In the genomic region with DNA sequence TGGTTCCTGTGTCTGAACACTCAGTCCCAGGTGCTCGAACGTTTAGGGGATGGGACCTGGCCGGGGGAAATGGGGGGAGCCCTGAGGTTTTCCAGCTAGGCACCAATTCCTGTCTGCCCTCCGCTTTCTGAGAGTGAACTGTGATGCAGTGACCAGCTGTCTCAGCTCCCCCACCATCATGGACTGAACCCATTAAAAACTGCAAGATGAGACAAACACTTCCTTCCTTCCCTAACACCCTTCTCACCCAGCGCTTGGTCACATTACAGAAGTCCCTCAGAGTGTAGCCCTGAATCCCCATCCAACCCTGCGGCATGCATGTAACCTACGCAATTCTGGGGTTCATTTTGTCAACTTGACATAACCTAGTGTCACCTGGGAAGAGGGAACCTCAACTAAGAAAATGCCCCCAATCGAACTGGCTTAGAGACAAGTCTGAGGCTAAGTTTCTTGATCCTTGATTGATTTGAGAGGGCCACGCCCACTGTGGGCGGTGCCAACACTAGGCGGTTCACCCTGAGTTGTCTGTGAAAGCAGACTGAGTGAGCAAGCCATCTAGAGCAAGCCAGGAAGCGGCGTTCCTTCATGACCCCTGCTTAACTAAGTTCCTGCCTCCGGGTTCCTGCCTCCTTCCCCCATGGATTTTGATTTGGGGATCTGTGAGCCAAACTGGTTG, we compare ENCODE assay signal across 8 mouse cellular contexts. TPM values are rescaled to one million over a fixed set of nuclear protein-coding genes. Genes with fewer than 3 reads are reported as not detected.
A peak's percentile ranks its signal among the peaks of the same experiment; 100 is the strongest.
DNase-seq lines count a peak whose midpoint lies in the region; ATAC-seq lines count a peak whose summit lies in the region.

No protein-coding gene starts in this region.

- peaks cover 95% of the 10 kb centered on the region for H3K4me1 ChIP-seq in forebrain, embryonic 15.5 days
- peaks cover 92% of the 10 kb centered on the region for H3K4me1 ChIP-seq in limb, embryonic 13.5 days

- H3K4me2 ChIP-seq in forebrain, embryonic 15.5 days (replicated peaks) = no peak overlapping the region
- peak overlapping the region; percentile 9; the same call in 1 of the 2 replicates for H3K4me2 ChIP-seq in limb, embryonic 13.5 days (replicated peaks)

- H3K9ac ChIP-seq in forebrain, embryonic 15.5 days (replicated peaks) = no peak overlapping the region
- H3K9ac ChIP-seq in limb, embryonic 13.5 days = 0 out of 2 replicates have a peak overlapping the region, but pooled peaks have one; percentile 19

- no peaks in the 10 kb centered on the region for H3K36me3 ChIP-seq in forebrain, embryonic 15.5 days
- H3K36me3 ChIP-seq in limb, embryonic 13.5 days = no peaks in the 10 kb centered on the region

- peak; percentile 24 for DNase-seq in thymus, postnatal 0 days (ENCODE audit: low spot score)
- DNase-seq in thymus, postnatal 10 days (ENCODE audit: low spot score in 2 of 2) = no peak
- DNase-seq in naive thymus-derived CD4-positive, alpha-beta T cell, adult 2 months (ENCODE audit: low read depth) = peak; percentile 45
- no peak for DNase-seq in right cerebral cortex, postnatal 36 days (ENCODE audit: low spot score in 2 of 2)
- DNase-seq in cerebellum, adult 9-10 months = no peak
- no peak for DNase-seq in testis, postnatal 10 days (ENCODE audit: low spot score)

- ATAC-seq in forebrain, embryonic 15.5 days (replicated peaks) = no peak
- no peak for ATAC-seq in limb, embryonic 13.5 days (ENCODE audit: low FRiP score, low read depth)

- no peaks in the 10 kb centered on the region for H3K9me3 ChIP-seq in forebrain, embryonic 15.5 days
- no peaks in the 10 kb centered on the region for H3K9me3 ChIP-seq in limb, embryonic 13.5 days

- WGBS in forebrain, embryonic 15.5 days = 46% methylated on average over 14 of the region's 14 CpGs
- 39% methylated on average over 14 of the region's 14 CpGs for WGBS in limb, embryonic 13.5 days

- no peak overlapping the region for H3K4me3 ChIP-seq in forebrain, embryonic 15.5 days
- no peak overlapping the region for H3K4me3 ChIP-seq in limb, embryonic 13.5 days

- H3K27ac ChIP-seq in forebrain, embryonic 15.5 days (replicated peaks) = peak overlapping the region; percentile 44
- H3K27ac ChIP-seq in limb, embryonic 13.5 days = peak overlapping the region; percentile 55; the same call in 1 of the 2 replicates

- H3K27me3 ChIP-seq in forebrain, embryonic 15.5 days = no peaks in the 10 kb centered on the region
- no peaks in the 10 kb centered on the region for H3K27me3 ChIP-seq in limb, embryonic 13.5 days

RNA-seq across cellular contexts. Expression of gene Ncor2, which starts 41.9 kb away (rescaled TPM):
- 14.3 and 19.8 TPM in 2 replicates for polyA plus RNA-seq in thymus, postnatal 0 days (2015; fragmentation: Nextera tagmentation; extraction: Ambion mirVana)
- 30.2 and 31.6 TPM in 2 replicates for polyA plus RNA-seq in forebrain, embryonic 15.5 days (2015; fragmentation: Nextera tagmentation; extraction: Ambion mirVana)
- polyA plus RNA-seq in limb, embryonic 13.5 days (2015; fragmentation: Nextera tagmentation; extraction: Ambion mirVana) = 33.9 and 34.9 TPM in 2 replicates

Comparison
In these comparisons a context has a peak if more than half of its experiments do, and no peak if none do; other contexts are left out.
1. DNase-seq: peak in thymus, postnatal 0 days (single experiment) and naive thymus-derived CD4-positive, alpha-beta T cell, adult 2 months (single experiment); none in thymus, postnatal 10 days (0 of 2), right cerebral cortex, postnatal 36 days (0 of 2), cerebellum, adult 9-10 months (single experiment) and testis, postnatal 10 days (single experiment).